Mouse (Mus musculus): Measurements from ENCODE around the gene Hoxa3. TPM values are rescaled to one million over a fixed set of nuclear protein-coding genes. Genes with fewer than 3 reads are reported as not detected.

The Hoxa3 gene
- polyA plus RNA-seq, 1 experiment from 2014 or later, result 23.8 TPM

DNA sequence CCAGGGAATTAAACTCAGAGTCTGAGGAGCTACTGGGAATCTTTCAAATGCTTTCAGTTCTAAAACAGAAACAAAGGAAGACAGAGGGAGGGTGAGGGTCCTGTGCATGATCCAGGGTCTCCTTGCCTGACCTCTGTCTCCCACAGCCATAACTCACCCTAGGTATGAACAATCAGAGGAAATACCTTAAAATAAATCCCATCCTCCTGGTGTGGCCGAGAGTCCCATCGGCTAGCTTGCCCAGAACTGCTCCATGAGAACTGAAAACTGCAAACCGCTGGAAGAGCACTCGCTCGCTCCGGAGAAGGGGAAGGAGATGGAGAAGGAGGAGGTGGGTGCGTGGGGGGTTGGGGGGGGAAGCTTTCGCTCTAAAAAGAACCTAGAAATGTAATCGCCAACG is 33.4 kb downstream of the Hoxa3 start:
- Histone ChIP-seq H3K27me3 (peaks cover 61% of the 10 kb centered on the region), H3K4me1 (replicated peaks) (peaks cover 43% of the 10 kb centered on the region), H3K36me3 (no peaks in the 10 kb centered on the region), H3K4me3 (peak overlapping the region; percentile 70), H3K4me2 (peak overlapping the region; percentile 88), H3K27ac (peak overlapping the region; percentile 99), H3K9ac (peak overlapping the region; percentile 97), H3K9me3 (no peaks in the 10 kb centered on the region)
- 2% methylated on average over 10 of the region's 10 CpGs for WGBS
- no peak for ATAC-seq (ENCODE audit: low FRiP score)

DNA sequence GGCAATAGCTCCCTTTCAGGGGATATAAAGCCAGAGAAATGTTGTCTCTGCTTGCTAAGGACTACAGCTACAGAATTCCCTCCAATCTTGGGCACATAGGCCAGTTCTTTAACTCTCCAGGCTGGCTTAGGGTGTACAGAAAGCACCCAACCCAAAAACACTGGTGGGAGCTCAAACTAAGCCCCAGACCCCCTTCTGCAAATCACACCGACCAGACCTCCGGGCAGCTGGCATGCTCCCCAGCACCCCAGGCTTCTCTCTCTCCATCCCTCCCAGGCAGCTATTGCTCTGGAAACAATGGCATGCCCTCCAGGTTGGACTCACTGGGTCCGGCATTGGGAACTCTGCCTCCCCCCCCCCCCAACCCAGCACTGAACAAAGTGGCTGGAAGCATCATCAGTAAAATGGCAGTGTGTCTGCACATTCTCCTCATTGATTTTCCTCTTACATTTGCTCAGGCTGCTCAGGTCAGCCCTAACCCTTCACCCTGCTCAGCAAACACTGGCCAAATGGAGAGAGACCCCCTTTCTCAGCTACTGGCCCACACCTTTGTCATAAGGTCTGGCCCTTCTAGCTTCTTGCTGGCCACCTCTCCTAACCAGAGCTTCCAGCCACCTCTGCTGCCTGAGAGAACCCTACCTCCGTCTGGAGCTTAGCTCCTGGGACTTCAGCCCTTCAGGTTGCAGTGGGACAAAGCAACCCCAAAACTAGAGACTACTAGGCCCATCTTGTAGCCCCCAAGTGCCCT is 34.0 kb downstream of the Hoxa3 start:
- ATAC-seq (ENCODE audit: low FRiP score), result 0 out of 2 replicates have a peak, but pooled peaks have one; percentile 5
- H3K9me3 ChIP-seq, result no peaks in the 10 kb centered on the region
- peak overlapping the region; percentile 70 for H3K4me3 ChIP-seq
- peaks cover 55% of the 10 kb centered on the region for H3K27me3 ChIP-seq
- peaks cover 37% of the 10 kb centered on the region for H3K4me1 ChIP-seq (replicated peaks)
- WGBS, result 1% methylated on average over 4 of the region's 4 CpGs
- H3K4me2 ChIP-seq, result peak overlapping the region; percentile 88
- peak overlapping the region; percentile 97 for H3K9ac ChIP-seq
- H3K36me3 ChIP-seq, result no peaks in the 10 kb centered on the region
- peak overlapping the region; percentile 99 for H3K27ac ChIP-seq

DNA sequence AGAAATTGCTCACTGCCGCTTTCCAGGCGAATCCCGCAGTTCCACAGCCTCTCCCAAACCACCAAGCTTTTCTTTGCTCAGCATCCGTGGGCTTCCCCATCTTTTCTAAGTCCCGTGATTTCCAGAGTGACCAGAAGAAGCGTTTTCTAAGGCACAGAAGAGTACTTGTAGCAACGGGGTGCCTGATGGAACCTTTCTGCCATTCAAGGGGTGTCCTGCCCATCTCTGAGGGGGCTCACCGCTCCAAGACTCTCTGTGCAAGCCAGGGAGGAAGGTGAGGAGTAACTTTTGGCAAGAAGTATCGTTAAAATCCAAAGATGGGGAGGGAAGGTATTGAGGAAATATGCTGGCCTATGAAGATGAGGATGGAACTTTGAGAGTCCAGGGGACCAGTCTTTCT is 35.3 kb downstream of the Hoxa3 start:
- peak overlapping the region; percentile 97 for H3K9ac ChIP-seq
- H3K9me3 ChIP-seq, result no peaks in the 10 kb centered on the region
- H3K27ac ChIP-seq, result peak overlapping the region; percentile 99
- peaks cover 53% of the 10 kb centered on the region for H3K27me3 ChIP-seq
- peak overlapping the region; percentile 88 for H3K4me2 ChIP-seq
- peak overlapping the region; percentile 70 for H3K4me3 ChIP-seq
- no peak for ATAC-seq (ENCODE audit: low FRiP score)
- H3K36me3 ChIP-seq, result no peaks in the 10 kb centered on the region
- H3K4me1 ChIP-seq (replicated peaks), result peaks cover 32% of the 10 kb centered on the region
- WGBS, result 2% methylated on average over 9 of the region's 9 CpGs

DNA sequence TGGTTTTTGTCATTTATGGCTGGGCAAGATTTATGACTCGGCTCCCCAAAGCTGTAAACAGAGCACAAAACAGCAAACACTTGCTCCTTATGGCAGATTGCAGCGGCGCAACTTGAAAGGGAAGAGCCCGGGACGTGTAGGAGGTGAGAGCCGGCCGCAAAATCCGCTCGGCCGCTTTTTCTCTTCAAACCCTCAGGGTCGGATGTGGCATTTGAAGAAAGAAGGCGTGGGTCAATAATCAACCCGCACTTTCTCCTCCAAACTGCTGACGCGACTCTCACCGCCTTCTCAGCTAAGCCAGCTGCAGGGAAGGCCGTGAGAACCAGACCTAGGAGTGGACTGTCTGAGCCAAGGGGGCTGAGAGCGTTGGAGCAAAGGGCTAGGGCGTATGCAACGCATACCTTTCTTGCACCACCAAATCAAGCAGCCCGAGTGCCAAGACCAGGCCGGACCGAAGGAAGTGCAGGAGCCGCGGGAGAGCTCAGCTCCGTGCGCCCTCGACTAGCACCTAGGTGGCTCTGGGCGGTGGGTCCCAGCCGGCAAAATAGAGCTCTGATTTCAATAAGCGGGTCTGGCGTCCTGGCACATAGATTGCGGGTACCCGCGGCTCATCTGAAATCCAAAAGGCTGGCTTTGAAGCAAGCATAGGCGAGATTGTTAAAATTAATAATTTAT is 35.9 kb downstream of the Hoxa3 start, which contains the start of gene 5730596B20Rik:
Gene 5730596B20Rik (plus strand): TSS at position 438 of the 675 bp plus-strand sequence.
- H3K9me3 ChIP-seq, result no peaks in the 10 kb centered on the region

DNA sequence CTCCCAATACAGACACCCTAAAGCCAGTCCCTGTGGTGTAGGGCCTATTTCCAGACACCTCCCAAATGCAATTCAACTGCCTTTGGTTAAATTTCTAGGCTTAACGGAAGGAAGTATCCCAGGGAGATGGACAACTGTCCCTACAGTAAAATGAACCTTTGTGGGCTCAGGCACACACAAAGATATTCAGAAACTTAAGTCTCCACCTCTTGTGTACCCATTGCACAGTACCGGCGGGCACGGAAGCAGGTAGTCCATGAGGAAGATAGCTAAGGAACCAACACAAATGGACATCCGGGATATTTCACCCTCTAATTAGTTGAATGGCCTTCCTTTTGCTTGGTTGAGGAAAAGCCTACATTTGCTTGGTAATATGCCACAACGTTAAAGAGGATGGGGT is 36.7 kb downstream of the Hoxa3 start:
- no peak for ATAC-seq (ENCODE audit: low FRiP score)
- Histone ChIP-seq H3K36me3 (no peaks in the 10 kb centered on the region), H3K27me3 (peaks cover 48% of the 10 kb centered on the region), H3K4me1 (replicated peaks) (peaks cover 34% of the 10 kb centered on the region), H3K4me3 (peak overlapping the region; percentile 70), H3K27ac (peak overlapping the region; percentile 99), H3K4me2 (peak overlapping the region; percentile 88), H3K9ac (peak overlapping the region; percentile 97), H3K9me3 (no peaks in the 10 kb centered on the region)
- WGBS, result under 1% methylated on average over 6 of the region's 6 CpGs

More for the DNA sequence above, 35.9 kb downstream of the Hoxa3 start, which contains the start of gene 5730596B20Rik:
- ATAC-seq (ENCODE audit: low FRiP score), result no peak
- peaks cover 52% of the 10 kb centered on the region for H3K27me3 ChIP-seq
- peak within 1 kb of the TSS; percentile 97 for H3K9ac ChIP-seq
- under 1% methylated on average over 36 of the region's 36 CpGs for WGBS
- no peaks in the 10 kb centered on the region for H3K36me3 ChIP-seq
- peaks cover 34% of the 10 kb centered on the region for H3K4me1 ChIP-seq (replicated peaks)
- H3K27ac ChIP-seq, result peak within 1 kb of the TSS; percentile 99
- peak within 1 kb of the TSS; percentile 88 for H3K4me2 ChIP-seq
- peak within 1 kb of the TSS; percentile 70 for H3K4me3 ChIP-seq

DNA sequence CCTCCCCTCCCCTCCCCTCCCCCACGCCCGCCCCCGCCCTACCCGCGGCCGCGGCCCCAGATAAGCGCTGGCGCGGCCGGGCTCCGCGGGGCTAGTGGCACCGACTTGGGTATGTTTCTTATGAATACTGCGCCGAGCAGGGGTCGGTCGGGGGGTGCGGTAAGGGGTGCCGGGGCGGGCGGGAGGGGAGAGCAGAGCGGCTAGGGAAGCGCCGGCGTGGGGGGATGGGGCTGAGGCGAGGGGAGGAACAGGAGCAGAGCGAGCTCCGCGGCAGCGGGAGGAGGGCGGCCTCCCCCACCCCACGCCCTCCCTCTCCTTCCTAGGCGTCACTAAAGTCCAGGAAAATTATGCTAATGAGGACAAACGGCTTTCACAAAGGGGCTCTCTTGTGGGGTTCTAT is 37.3 kb downstream of the Hoxa3 start:
- peak overlapping the region; percentile 88 for H3K4me2 ChIP-seq
- peaks cover 48% of the 10 kb centered on the region for H3K27me3 ChIP-seq
- peaks cover 34% of the 10 kb centered on the region for H3K4me1 ChIP-seq (replicated peaks)
- H3K4me3 ChIP-seq, result peak overlapping the region; percentile 70
- peak overlapping the region; percentile 99 for H3K27ac ChIP-seq
- no peaks in the 10 kb centered on the region; the same call in 1 of the 2 replicates for H3K36me3 ChIP-seq
- WGBS, result under 1% methylated on average over 19 of the region's 35 CpGs
- peak overlapping the region; percentile 97 for H3K9ac ChIP-seq
- no peaks in the 10 kb centered on the region for H3K9me3 ChIP-seq
- ATAC-seq (ENCODE audit: low FRiP score), result peak; percentile 62

DNA sequence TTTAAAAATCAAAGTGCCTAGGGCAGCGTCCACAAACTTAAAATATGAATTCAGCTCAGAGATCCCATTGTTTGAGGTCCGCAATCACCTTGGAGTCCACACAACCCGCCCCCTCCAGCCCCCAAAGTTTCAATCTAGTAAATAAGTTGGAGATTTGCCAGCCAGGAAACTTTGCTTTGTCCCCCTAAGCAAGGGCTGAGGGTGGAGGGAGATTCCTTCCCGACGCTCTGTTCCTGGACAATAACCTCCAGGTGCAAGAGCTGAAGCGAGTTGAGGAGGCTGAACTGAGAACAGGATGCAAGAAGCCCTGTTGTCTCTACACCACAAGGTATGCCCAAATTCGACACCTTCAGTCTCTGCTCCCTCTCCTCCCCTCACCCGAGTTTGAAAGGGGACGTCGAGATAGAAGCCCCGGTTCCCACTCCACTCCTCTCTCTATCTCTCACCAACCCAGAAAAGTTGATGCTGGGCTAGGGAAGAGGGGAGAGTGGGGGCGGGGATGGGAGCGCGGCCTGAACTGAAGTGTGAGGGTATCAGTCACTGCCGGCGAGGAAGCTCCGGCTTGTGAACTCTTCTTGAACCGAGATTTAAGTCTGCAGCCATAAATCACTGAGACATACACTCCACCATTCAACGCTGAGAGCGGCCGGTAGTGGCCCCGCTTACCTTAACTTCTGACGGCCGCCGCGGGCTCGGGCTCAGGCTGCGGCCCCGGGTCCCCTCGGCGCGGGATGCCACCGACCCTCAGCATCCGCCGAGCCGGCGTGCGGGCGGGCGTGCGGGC is 38.0 kb downstream of the Hoxa3 start:
- peaks cover 47% of the 10 kb centered on the region for H3K27me3 ChIP-seq
- H3K36me3 ChIP-seq, result no peaks in the 10 kb centered on the region; the same call in 1 of the 2 replicates
- no peak for ATAC-seq (ENCODE audit: low FRiP score)
- peak overlapping the region; percentile 97 for H3K9ac ChIP-seq
- H3K4me2 ChIP-seq, result peak overlapping the region; percentile 88
- under 1% methylated on average over 30 of the region's 41 CpGs for WGBS
- H3K4me3 ChIP-seq, result peak overlapping the region; percentile 70
- peak overlapping the region; percentile 99 for H3K27ac ChIP-seq
- H3K4me1 ChIP-seq (replicated peaks), result peaks cover 34% of the 10 kb centered on the region
- no peaks in the 10 kb centered on the region for H3K9me3 ChIP-seq

DNA sequence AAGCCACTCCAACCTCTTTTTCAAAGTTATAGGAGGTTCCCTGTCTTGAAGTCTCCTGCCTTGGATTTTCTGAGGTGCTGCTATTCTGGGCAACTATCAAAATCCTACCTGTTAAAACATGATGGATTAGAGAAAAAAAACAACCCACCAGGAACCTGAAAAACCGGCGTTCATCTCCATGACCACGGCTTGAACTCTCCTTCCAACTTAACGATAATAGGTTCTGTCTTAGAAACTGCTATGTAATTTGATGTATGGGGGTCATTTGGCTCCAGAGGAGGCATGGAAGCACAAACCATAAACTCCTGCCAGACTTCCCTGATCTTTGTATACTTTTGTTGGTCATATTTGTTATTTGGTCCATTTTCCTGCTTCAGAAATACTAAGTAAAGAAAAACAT is 39.5 kb downstream of the Hoxa3 start:
- H3K27ac ChIP-seq, result peak overlapping the region; percentile 100
- H3K4me1 ChIP-seq (replicated peaks), result peaks cover 42% of the 10 kb centered on the region

DNA sequence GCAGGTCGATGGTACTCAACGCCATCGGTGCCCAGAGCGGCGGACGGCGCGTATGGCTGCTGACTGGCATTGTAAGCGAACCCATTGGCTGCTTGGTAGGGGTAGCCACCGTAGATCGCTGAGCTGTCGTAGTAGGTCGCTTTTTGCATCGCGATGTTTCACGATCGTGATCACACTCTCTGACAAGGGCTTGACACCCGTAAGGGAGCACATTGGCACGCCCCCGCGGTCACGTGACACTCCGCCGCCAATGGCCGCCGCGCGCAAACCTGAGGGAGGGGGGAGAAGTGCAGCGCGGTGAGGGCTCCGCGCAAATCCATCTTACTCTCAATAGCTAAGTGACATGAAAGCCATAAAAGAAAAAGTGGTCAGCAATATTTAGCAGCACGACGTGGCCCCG is 40.6 kb downstream of the Hoxa3 start:
- under 1% methylated on average over 35 of the region's 35 CpGs for WGBS
- Histone ChIP-seq H3K4me3 (peak overlapping the region; percentile 70), H3K4me2 (peak overlapping the region; percentile 88), H3K27me3 (peaks cover 37% of the 10 kb centered on the region), H3K9ac (peak overlapping the region; percentile 100), H3K27ac (peak overlapping the region; percentile 100), H3K36me3 (peaks cover 3% of the 10 kb centered on the region; the same call in 1 of the 2 replicates), H3K4me1 (replicated peaks) (peaks cover 44% of the 10 kb centered on the region), H3K9me3 (no peaks in the 10 kb centered on the region)
- peak; percentile 85 for ATAC-seq (ENCODE audit: low FRiP score)

More for the DNA sequence above, 39.5 kb downstream of the Hoxa3 start:
- H3K9me3 ChIP-seq, result no peaks in the 10 kb centered on the region
- peak overlapping the region; percentile 70 for H3K4me3 ChIP-seq
- WGBS, result 7% methylated on average over 4 of the region's 4 CpGs
- H3K27me3 ChIP-seq, result peaks cover 38% of the 10 kb centered on the region
- peaks cover 3% of the 10 kb centered on the region; the same call in 1 of the 2 replicates for H3K36me3 ChIP-seq
- H3K9ac ChIP-seq, result peak overlapping the region; percentile 100
- no peak for ATAC-seq (ENCODE audit: low FRiP score)
- peak overlapping the region; percentile 88 for H3K4me2 ChIP-seq

DNA sequence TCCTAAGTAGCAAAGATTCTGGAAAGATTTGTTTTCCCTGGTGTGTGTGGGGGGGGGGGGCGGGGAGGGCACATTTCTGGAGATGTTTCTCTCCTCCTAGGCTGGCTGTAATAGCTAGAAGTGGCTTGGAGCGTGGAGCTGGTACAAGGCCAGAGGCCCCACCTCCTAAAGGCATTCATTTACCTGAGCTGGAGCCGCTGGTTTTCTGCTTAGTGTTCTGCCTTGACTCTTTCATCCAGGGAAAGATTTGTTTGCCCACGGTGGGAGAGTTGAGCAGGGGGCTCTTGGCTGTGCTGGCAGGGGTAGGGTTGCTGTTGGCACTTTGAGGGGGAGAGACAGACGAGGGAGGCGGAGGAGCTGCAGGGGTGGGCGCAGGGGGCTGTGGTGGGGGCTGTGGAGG is 41.2 kb downstream of the Hoxa3 start:
- peak overlapping the region; percentile 100 for H3K27ac ChIP-seq
- peak; percentile 1; the same call in 1 of the 2 replicates for ATAC-seq (ENCODE audit: low FRiP score)
- peaks cover 44% of the 10 kb centered on the region for H3K4me1 ChIP-seq (replicated peaks)
- peaks cover 3% of the 10 kb centered on the region; the same call in 1 of the 2 replicates for H3K36me3 ChIP-seq
- peak overlapping the region; percentile 88 for H3K4me2 ChIP-seq
- peak overlapping the region; percentile 70 for H3K4me3 ChIP-seq
- WGBS, result 3% methylated on average over 7 of the region's 7 CpGs
- H3K9me3 ChIP-seq, result no peaks in the 10 kb centered on the region
- H3K27me3 ChIP-seq, result peaks cover 37% of the 10 kb centered on the region
- H3K9ac ChIP-seq, result peak overlapping the region; percentile 100

DNA sequence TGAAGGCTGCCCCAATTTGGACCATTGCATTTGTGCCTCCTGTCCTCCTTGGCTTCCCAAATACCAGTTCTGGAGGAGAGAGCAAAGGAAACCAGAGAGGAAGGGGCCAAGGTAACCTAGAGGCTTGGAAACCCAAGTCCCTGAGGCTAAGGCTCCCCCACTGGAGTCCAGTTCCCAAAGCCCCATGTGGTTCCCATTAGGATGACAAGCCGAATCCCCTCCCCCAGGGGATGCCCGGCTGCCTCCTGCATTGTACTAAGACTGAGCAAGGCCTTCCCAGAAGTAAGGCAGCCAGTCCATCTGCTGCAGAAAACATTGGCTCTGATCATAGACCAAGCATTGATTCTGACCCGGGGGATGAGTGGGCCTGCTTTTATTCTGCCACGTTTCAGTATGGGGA is 41.8 kb downstream of the Hoxa3 start:
- peak overlapping the region; percentile 100 for H3K9ac ChIP-seq
- H3K4me2 ChIP-seq, result peak overlapping the region; percentile 88
- under 1% methylated on average over 4 of the region's 4 CpGs for WGBS
- no peaks in the 10 kb centered on the region for H3K9me3 ChIP-seq
- peak overlapping the region; percentile 100 for H3K27ac ChIP-seq
- H3K4me3 ChIP-seq, result peak overlapping the region; percentile 70
- no peak for ATAC-seq (ENCODE audit: low FRiP score)
- peaks cover 44% of the 10 kb centered on the region for H3K4me1 ChIP-seq (replicated peaks)
- peaks cover 3% of the 10 kb centered on the region; the same call in 1 of the 2 replicates for H3K36me3 ChIP-seq
- H3K27me3 ChIP-seq, result peaks cover 37% of the 10 kb centered on the region
